Mouse (Mus musculus) brown adipose tissue, adult 24 weeks (tissue): ENCODE measurements at regions not wholly inside any gene's neighbourhood (a gene's known extent, or its start where the extent isn't known, plus 50 kb on each side); places are given as distances from the start of the nearest gene placed in this dataset.

Experiments
- H3K27ac ChIP-seq: fragments of 200-500 bp; replicated peaks from 2 replicates; pipeline ENCODE4 v1.5.1; 2012; ENCODE audit warnings: low read depth, mild to moderate bottlenecking, low read length
- H3K4me1 ChIP-seq: fragments of 200-500 bp; 2 replicates; pipeline ENCODE4 v1.6.1; 2012; ENCODE audit warnings: low read length, mixed read lengths; ENCODE audit not compliant: control insufficient read depth, insufficient read depth, insufficient read length
- H3K4me3 ChIP-seq: fragments of 200-500 bp; 2 replicates; pipeline ENCODE4 v1.5.1; 2012; ENCODE audit warnings: low read depth, mild to moderate bottlenecking, low read length, moderate library complexity; ENCODE audit not compliant: insufficient read depth

- H3K4me3 ChIP-seq = no peak overlapping the region
- no peaks in the 10 kb centered on the region for H3K4me1 ChIP-seq
- H3K27ac ChIP-seq = no peak overlapping the region
These were observed 599.2 kb downstream of the Pard3 start for GRCm38 (mm10) chr8:127662776-127663499.

DNA sequence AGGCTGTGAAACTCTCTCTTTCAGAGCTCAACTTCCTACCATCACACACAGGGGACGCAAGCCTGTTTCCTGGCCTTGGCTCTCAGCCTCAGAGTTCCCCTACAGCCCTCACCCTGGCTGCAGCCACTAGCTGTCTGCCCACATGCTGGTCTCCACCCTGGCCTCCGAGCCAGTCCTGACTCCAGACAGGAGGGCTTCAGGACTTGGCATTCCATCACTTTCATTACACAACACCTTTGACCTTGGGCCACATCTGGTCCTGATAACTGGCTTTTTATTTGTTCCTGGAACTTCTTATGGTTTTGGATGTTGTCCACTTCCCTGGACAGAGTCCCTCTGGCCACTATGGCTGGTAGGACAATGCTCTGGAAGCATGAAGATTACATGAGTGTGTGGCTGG is 602.9 kb downstream of the Pard3 start:
- no peaks in the 10 kb centered on the region for H3K4me1 ChIP-seq

GRCm38 (mm10) chr8:127668991-127669390 is 605.3 kb downstream of the Pard3 start:
- no peak overlapping the region for H3K27ac ChIP-seq
- H3K4me1 ChIP-seq = no peaks in the 10 kb centered on the region
- no peak overlapping the region for H3K4me3 ChIP-seq

More for the DNA sequence above, 602.9 kb downstream of the Pard3 start:
- Histone ChIP-seq H3K27ac (no peak overlapping the region), H3K4me3 (no peak overlapping the region)

- no peak overlapping the region for H3K4me3 ChIP-seq
- H3K27ac ChIP-seq = no peak overlapping the region
- no peaks in the 10 kb centered on the region for H3K4me1 ChIP-seq
These were observed 610.4 kb downstream of the Pard3 start for GRCm38 (mm10) chr8:127674063-127674462.

- Histone ChIP-seq H3K4me3 (no peak overlapping the region), H3K4me1 (no peaks in the 10 kb centered on the region)
These were observed 611.7 kb downstream of the Pard3 start for GRCm38 (mm10) chr8:127675377-127675776.

GRCm38 (mm10) chr8:127680205-127680604 is 616.5 kb downstream of the Pard3 start:
- Histone ChIP-seq H3K4me1 (no peaks in the 10 kb centered on the region), H3K4me3 (no peak overlapping the region), H3K27ac (no peak overlapping the region)

More at GRCm38 (mm10) chr8:127675377-127675776, 611.7 kb downstream of the Pard3 start:
- H3K27ac ChIP-seq = no peak overlapping the region

GRCm38 (mm10) chr8:127684213-127684612 is 620.5 kb downstream of the Pard3 start:
- Histone ChIP-seq H3K4me3 (no peak overlapping the region), H3K27ac (no peak overlapping the region), H3K4me1 (no peaks in the 10 kb centered on the region)

GRCm38 (mm10) chr8:127690792-127691191 is 627.1 kb downstream of the Pard3 start:
- no peaks in the 10 kb centered on the region for H3K4me1 ChIP-seq
- no peak overlapping the region for H3K27ac ChIP-seq
- H3K4me3 ChIP-seq = no peak overlapping the region

DNA sequence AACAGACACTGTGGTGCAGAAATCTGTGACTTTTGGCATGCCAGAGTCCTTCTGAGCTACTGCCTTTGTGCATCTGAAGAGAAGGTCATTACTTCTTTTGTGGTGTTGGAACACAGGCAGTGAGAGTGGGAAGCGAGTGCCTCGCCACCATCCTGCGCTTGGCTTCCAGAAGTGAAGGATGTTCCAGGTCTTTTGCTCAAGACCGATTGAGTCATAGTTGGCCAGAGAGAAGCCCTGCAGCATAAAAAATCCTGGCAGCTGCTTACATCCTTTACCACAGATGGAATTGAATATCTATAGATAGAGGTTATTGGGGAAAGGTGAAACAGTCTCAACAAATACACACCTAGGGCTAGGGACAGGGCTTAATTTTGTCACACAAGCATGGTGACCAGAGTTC is 634.7 kb downstream of the Pard3 start:
- peak overlapping the region; percentile 97 for H3K27ac ChIP-seq
- peaks cover 7% of the 10 kb centered on the region; the same call in 1 of the 2 replicates for H3K4me1 ChIP-seq
- no peak overlapping the region for H3K4me3 ChIP-seq

DNA sequence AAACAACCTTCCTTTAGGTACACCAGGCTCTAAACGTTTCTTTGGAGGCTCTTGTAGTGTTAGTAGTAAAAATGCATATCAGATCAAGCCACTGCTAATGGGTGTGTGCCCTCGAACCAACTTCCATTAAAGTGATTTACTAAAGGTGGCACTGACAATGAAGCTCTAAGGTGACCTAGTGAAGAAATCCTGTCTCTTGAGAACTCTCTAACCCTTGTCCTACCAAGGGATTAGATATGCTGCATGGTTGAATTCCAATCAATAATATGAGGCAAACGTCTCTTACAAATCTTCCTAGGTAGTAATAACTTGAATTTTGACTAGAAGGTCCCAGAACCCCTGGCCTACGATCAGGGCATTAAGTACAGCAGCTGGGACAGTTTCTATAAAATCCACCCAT is 640.7 kb downstream of the Pard3 start:
- peak overlapping the region; percentile 82 for H3K27ac ChIP-seq
- peaks cover 5% of the 10 kb centered on the region; the same call in 1 of the 2 replicates for H3K4me1 ChIP-seq
- H3K4me3 ChIP-seq = no peak overlapping the region

DNA sequence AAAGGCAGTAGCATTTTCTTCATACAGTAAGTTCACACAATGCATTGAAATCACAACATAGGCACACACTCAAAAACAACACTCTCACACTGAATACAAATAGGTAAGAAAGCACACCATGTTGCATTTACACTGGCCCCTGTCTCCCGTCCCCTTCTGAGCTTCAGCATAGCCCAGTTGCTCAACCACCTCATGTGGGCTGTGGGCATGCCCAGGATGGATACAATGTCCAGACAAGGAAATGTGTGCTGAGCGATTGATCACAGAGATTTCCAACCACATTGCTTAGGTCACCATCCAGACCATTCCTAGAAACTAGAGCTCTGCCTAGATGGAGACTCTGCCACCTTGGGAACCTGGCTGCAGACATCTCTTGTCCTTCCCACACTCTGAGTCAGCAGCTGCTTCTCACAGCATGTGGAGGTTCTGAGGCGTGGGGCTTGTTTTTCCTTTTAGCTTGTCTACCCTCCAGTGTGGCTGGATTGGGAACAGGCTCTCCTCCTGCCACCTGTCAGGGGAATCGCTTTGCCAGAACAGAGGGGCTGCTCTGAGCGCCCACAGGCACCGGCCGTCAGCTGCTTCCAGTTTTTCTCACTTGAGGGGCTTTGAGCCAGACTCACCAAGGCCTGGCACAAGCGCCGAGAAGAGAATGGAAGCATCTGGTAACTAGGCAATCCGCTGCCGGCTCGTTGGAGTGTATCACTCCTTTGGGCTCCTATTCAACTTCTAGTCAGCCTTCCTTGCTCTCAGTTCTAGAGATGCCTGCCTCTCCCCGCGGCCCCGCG is 642.5 kb downstream of the Pard3 start:
- Histone ChIP-seq H3K4me3 (no peak overlapping the region), H3K27ac (no peak overlapping the region), H3K4me1 (peaks cover 2% of the 10 kb centered on the region; the same call in 1 of the 2 replicates)

DNA sequence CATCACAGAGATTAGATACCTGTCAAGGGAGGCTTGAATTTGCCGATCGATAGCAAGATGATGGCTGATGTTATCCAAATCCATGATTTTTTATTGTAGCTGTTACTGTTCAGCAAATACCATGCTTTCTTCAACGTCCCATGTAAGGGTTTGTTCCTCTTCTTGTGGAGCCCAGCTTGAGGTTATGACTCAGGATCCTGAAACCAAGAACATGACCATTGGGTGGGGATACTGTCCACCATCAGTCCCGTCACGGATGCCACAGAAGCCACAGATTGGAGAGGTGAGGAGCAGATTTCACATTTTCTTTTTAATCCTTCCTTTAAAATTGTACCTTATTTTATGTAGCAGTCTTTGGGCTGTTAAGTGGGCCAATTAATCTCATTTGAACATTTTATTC is 645.7 kb downstream of the Pard3 start:
- Histone ChIP-seq H3K4me3 (no peak overlapping the region), H3K4me1 (no peaks in the 10 kb centered on the region), H3K27ac (no peak overlapping the region)

GRCm38 (mm10) chr8:127715097-127715496 is 643.3 kb upstream of the Nrp1 start:
- peaks cover under 1% of the 10 kb centered on the region; the same call in 1 of the 2 replicates for H3K4me1 ChIP-seq
- H3K27ac ChIP-seq = no peak overlapping the region
- no peak overlapping the region for H3K4me3 ChIP-seq

GRCm38 (mm10) chr8:127717969-127718368 is 640.4 kb upstream of the Nrp1 start:
- no peak overlapping the region for H3K27ac ChIP-seq
- peaks cover 8% of the 10 kb centered on the region; the same call in 1 of the 2 replicates for H3K4me1 ChIP-seq

DNA sequence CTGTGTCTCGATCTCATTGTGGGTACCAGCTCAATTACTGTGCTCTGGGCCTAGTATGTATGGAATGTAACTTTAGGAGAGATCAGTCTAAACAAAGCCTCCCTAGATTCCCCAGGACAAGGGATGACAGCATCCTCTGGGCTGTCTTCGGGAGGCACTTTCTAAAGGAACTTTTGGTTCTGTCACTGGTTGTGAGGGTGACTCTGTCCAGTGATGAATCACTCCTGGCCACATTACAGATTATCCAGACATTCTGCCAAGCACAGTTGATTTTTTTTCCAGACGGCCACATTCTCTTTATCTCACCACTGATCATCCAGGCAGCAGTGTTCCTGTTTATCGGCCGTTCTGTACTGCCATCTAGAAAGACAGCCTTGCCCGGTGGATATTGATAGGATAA is 638.5 kb upstream of the Nrp1 start:
- no peak overlapping the region for H3K4me3 ChIP-seq
- no peak overlapping the region for H3K27ac ChIP-seq
- peaks cover 8% of the 10 kb centered on the region; the same call in 1 of the 2 replicates for H3K4me1 ChIP-seq

More at GRCm38 (mm10) chr8:127717969-127718368, 640.4 kb upstream of the Nrp1 start:
- H3K4me3 ChIP-seq = no peak overlapping the region
